Mouse (Mus musculus): ENCODE data around the gene 1700021F07Rik. TPM values are rescaled to one million over a fixed set of nuclear protein-coding genes. Genes with fewer than 3 reads are reported as not detected.

Gene 1700021F07Rik
- polyA plus RNA-seq, 1 experiment, result not detected

GRCm38 (mm10) chr2:173553863-173554262 is 31.5 kb downstream of the 1700021F07Rik start:
- 44% methylated on average over 9 of the region's 9 CpGs for WGBS
- peak; percentile 52; the same call in 1 of the 2 replicates for TF ChIP-seq CTCF (IDR thresholded peaks at IDR 0.05; ENCODE audit: borderline replicate concordance, control insufficient read depth, extremely low read depth, insufficient read depth, low read length, poor library complexity)
- no peak for TF ChIP-seq POLR2A (IDR thresholded peaks at IDR 0.05; ENCODE audit: control insufficient read depth, extremely low read depth, insufficient read depth, low read length, poor library complexity)
- Histone ChIP-seq H3K27ac (ENCODE audit: control insufficient read depth, insufficient read depth, low read length) (no peak overlapping the region), H3K4me1 (replicated peaks; ENCODE audit: control insufficient read depth, insufficient read depth, low read length) (no peaks in the 10 kb centered on the region), H3K27me3 (ENCODE audit: control insufficient read depth, insufficient read depth, low read length) (no peaks in the 10 kb centered on the region), H3K4me3 (ENCODE audit: control insufficient read depth, insufficient read depth, low read length) (no peak overlapping the region), H3K36me3 (ENCODE audit: control insufficient read depth, insufficient read depth, low read length) (no peaks in the 10 kb centered on the region)
- DNase-seq, result peak; percentile 51

- Histone ChIP-seq H3K4me3 (ENCODE audit: control insufficient read depth, insufficient read depth, low read length) (no peak overlapping the region), H3K36me3 (ENCODE audit: control insufficient read depth, insufficient read depth, low read length) (no peaks in the 10 kb centered on the region), H3K27ac (ENCODE audit: control insufficient read depth, insufficient read depth, low read length) (no peak overlapping the region), H3K4me1 (replicated peaks; ENCODE audit: control insufficient read depth, insufficient read depth, low read length) (no peaks in the 10 kb centered on the region), H3K27me3 (ENCODE audit: control insufficient read depth, insufficient read depth, low read length) (no peaks in the 10 kb centered on the region)
- 86% methylated on average over 12 of the region's 12 CpGs for WGBS
- no peak for DNase-seq
- no peak for TF ChIP-seq CTCF (IDR thresholded peaks at IDR 0.05; ENCODE audit: borderline replicate concordance, control insufficient read depth, extremely low read depth, insufficient read depth, low read length, poor library complexity)
- no peak for TF ChIP-seq POLR2A (IDR thresholded peaks at IDR 0.05; ENCODE audit: control insufficient read depth, extremely low read depth, insufficient read depth, low read length, poor library complexity)
Measured at GRCm38 (mm10) chr2:173558754-173559396, 36.5 kb downstream of the 1700021F07Rik start.

- WGBS, result 47% methylated on average over 5 of the region's 5 CpGs
- no peaks in the 10 kb centered on the region for H3K27me3 ChIP-seq (ENCODE audit: control insufficient read depth, insufficient read depth, low read length)
- TF ChIP-seq CTCF (IDR thresholded peaks at IDR 0.05; ENCODE audit: borderline replicate concordance, control insufficient read depth, extremely low read depth, insufficient read depth, low read length, poor library complexity) (peak; percentile 87), POLR2A (IDR thresholded peaks at IDR 0.05; ENCODE audit: control insufficient read depth, extremely low read depth, insufficient read depth, low read length, poor library complexity) (no peak)
- DNase-seq, result peak; percentile 73
- no peak overlapping the region for H3K27ac ChIP-seq (ENCODE audit: control insufficient read depth, insufficient read depth, low read length)
- no peaks in the 10 kb centered on the region for H3K36me3 ChIP-seq (ENCODE audit: control insufficient read depth, insufficient read depth, low read length)
- H3K4me1 ChIP-seq (replicated peaks; ENCODE audit: control insufficient read depth, insufficient read depth, low read length), result peaks cover 11% of the 10 kb centered on the region
- no peak overlapping the region for H3K4me3 ChIP-seq (ENCODE audit: control insufficient read depth, insufficient read depth, low read length)
Measured at GRCm38 (mm10) chr2:173561851-173562442, 39.6 kb downstream of the 1700021F07Rik start.

- 85% methylated on average over 7 of the region's 7 CpGs for WGBS
- DNase-seq, result no peak
Measured at GRCm38 (mm10) chr2:173563336-173563735, 41.0 kb downstream of the 1700021F07Rik start.

GRCm38 (mm10) chr2:173564179-173564578 is 41.8 kb downstream of the 1700021F07Rik start:
- H3K4me1 ChIP-seq (replicated peaks; ENCODE audit: control insufficient read depth, insufficient read depth, low read length), result peaks cover 11% of the 10 kb centered on the region
- TF ChIP-seq CTCF (IDR thresholded peaks at IDR 0.05; ENCODE audit: borderline replicate concordance, control insufficient read depth, extremely low read depth, insufficient read depth, low read length, poor library complexity), result no peak
- no peak for TF ChIP-seq POLR2A (IDR thresholded peaks at IDR 0.05; ENCODE audit: control insufficient read depth, extremely low read depth, insufficient read depth, low read length, poor library complexity)

More at GRCm38 (mm10) chr2:173563336-173563735, 41.0 kb downstream of the 1700021F07Rik start:
- H3K27me3 ChIP-seq (ENCODE audit: control insufficient read depth, insufficient read depth, low read length), result no peaks in the 10 kb centered on the region
- H3K4me3 ChIP-seq (ENCODE audit: control insufficient read depth, insufficient read depth, low read length), result no peak overlapping the region
- H3K36me3 ChIP-seq (ENCODE audit: control insufficient read depth, insufficient read depth, low read length), result no peaks in the 10 kb centered on the region
- H3K4me1 ChIP-seq (replicated peaks; ENCODE audit: control insufficient read depth, insufficient read depth, low read length), result peaks cover 11% of the 10 kb centered on the region
- no peak overlapping the region for H3K27ac ChIP-seq (ENCODE audit: control insufficient read depth, insufficient read depth, low read length)
- no peak for TF ChIP-seq POLR2A (IDR thresholded peaks at IDR 0.05; ENCODE audit: control insufficient read depth, extremely low read depth, insufficient read depth, low read length, poor library complexity)
- no peak for TF ChIP-seq CTCF (IDR thresholded peaks at IDR 0.05; ENCODE audit: borderline replicate concordance, control insufficient read depth, extremely low read depth, insufficient read depth, low read length, poor library complexity)

More at GRCm38 (mm10) chr2:173564179-173564578, 41.8 kb downstream of the 1700021F07Rik start:
- Histone ChIP-seq H3K36me3 (ENCODE audit: control insufficient read depth, insufficient read depth, low read length) (no peaks in the 10 kb centered on the region), H3K27ac (ENCODE audit: control insufficient read depth, insufficient read depth, low read length) (no peak overlapping the region), H3K27me3 (ENCODE audit: control insufficient read depth, insufficient read depth, low read length) (no peaks in the 10 kb centered on the region), H3K4me3 (ENCODE audit: control insufficient read depth, insufficient read depth, low read length) (no peak overlapping the region)
- WGBS, result 94% methylated on average over 9 of the region's 9 CpGs
- DNase-seq, result no peak

Other genes starting within 250 kb of the 1700021F07Rik start
- 68.7 and 70.3 TPM in 2 replicates for gene Pmepa1, start 246.1 kb upstream of the 1700021F07Rik start, polyA plus RNA-seq (2012; rRNA removed)
- 0.31 TPM in 1 of 2 replicates, not detected in the other for gene Ankrd60, start 55.8 kb downstream of the 1700021F07Rik start, polyA plus RNA-seq (2012; rRNA removed)
- 33.8 and 69.1 TPM in 2 replicates for gene Rab22a, start 137.2 kb downstream of the 1700021F07Rik start, polyA plus RNA-seq (2012; rRNA removed)
- gene 1700010B08Rik, start 196.8 kb downstream of the 1700021F07Rik start, polyA plus RNA-seq (2012; rRNA removed), result not detected in 2 replicates
- 11.9 and 12.1 TPM in 2 replicates for gene Vapb, start 214.9 kb downstream of the 1700021F07Rik start, polyA plus RNA-seq (2012; rRNA removed)